Mouse (Mus musculus) kidney, adult 9 months (tissue): ENCODE results near the gene Asb3.

Experiments
- DNase-seq: peaks from one replicate; pipeline ENCODE4 v3.0.0; 2022

Gene Asb3

DNA sequence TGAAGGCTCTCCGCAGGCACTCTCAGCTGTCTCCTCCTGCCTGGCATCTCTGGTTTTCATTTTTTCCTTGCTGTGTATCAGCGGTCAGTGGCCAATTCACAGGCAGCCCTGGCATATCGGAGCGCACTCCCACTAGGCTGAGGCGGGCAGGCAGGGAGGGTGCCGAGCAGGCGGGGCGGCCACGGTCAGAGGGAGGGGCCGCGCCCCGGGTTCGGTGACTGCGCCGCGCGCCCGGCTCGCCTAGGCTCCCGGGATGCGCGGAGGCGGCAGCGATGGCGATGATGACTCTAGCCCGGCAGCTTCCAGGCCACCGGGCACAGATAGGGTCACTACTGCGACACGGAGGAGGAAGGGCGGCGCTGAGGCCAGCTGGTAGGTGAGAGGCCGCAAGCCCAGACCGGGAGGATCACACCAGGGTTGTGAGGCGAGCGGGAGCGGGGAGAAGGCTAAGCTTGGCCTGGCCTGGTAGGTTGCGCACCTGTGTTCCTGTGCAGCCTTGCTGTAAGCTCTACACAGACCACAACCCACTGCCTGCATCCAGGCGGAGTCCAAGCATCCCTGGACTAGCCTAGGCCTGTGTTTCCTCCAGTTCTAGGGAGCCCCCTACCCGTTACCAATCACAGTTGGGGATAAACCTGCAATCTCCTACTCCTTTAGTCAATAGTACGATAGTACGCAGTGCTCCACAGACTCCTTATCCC lies at the start of gene Asb3, which contains the start of gene Gpr75:
Gene Asb3, plus strand, starts transcription at position 246 of the 701 bp plus-strand sequence.
Gene Gpr75, plus strand, starts transcription at position 188 of the 701 bp plus-strand sequence.
- peak; percentile 28 for DNase-seq

DNA sequence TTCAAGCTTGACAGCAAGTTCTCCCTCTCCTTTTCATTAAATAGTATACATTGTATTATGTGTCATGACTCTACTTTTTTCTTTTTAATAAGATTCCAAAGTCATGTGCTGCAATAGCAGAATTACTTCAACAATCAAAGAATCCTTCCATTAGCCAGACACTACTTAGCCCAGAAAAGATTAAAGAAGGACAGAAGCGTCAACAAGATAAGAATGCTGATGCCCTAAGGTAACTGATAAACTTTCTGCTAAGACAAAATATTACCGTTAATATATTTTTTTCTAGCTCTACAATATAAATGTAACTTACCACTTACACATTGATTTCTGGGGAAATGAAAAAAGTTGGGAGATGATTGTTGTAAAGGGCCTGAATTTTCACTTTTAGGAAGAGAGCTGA lies 46.4 kb upstream of the Asb3 start:
- DNase-seq, result no peak

DNA sequence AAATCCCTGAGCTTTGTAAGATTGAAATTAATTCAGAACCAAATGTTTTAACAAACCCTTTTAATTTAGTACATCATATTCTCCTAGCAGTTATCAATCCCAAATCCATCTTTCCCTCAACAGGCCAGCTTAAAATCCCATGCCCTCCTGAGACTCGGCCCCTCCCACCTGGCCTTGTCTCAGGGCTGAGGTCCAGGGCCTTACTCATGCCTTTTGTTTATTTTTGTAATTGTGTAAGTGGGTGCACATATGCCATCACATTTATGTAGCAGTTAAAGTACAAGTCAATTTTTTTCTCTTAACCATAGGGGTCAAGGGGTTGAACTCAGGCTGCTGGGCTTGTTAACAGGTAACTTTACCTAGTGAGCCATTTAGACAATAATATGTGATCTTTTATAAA lies 40.9 kb upstream of the Asb3 start:
- DNase-seq, result no peak

DNA sequence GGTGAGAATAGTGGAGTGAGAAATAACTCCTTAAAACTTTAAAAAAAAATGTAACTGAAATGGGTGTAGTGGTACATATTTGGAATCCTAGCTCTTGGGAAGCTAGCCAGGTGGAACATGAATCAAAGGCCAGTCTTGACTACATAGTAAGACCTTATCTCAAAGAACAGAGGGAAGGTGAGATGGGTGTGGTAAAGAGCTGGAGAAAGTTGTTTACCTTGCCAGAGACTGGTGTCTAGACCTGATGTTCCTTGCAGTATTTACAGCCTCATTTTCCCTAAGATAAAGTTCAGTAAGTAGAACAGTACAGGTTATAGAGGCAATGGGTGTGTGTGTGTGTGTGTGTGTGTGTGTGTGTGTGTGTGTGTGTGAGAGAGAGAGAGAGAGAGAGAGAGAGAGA lies 12.8 kb upstream of the Asb3 start:
- DNase-seq, result no peak

DNA sequence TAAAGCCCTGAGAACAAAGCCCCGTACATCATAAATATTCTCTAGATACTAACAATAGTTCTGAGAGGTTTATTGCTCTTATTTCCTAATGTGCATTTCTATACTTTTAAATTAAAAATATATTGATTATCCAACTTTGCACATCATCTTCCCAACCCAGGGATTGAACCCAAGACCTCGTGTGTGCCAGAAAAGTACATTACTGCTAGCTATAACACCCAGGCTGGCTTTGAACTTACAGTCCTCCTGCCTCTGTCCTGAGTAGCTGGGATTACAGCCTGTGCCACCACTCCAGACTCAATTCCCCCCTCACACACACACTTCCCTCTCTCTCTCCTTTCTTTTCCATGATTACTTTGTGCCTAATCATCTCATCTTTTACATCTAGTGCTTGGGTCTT lies 2.9 kb downstream of the Asb3 start:
- DNase-seq, result no peak

DNA sequence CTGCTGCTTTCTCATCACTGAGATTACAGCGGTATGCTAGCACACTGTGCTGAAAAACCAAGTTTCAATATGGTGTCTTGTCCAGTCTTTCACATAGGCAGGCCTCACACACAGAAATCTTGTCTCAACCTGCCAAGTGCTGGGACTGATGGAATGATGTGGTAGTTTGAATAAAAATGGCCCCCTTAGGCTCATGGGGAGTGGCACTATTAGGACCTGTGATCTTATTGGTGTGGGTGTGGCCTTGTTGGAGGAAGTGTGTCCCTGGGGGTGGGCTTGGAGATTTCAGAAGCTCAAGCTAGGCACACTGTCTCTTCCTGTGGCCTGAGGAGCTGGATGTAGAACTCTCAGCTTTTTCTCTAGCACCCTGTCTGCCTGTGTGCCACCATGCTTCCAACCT lies 11.0 kb downstream of the Asb3 start:
- no peak for DNase-seq

DNA sequence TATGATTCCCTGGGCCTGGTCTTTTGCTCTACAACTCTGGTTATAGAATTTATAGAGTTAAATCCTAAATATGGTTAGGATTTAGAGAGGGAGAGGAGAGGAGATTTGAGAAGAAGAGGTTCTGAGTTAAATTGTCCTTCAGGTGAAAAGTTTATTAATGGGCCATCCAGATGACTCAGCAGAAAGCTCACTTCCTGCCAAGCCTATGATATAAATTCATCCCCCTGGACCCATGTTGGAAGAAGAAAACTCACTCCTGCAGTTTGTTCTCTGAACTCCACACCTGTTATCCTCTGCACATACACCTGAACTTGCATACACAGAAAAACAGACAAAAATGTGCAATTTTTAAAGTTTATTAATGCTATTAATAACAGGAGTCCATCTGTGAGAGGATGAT lies 14.1 kb downstream of the Asb3 start:
- DNase-seq, result no peak

DNA sequence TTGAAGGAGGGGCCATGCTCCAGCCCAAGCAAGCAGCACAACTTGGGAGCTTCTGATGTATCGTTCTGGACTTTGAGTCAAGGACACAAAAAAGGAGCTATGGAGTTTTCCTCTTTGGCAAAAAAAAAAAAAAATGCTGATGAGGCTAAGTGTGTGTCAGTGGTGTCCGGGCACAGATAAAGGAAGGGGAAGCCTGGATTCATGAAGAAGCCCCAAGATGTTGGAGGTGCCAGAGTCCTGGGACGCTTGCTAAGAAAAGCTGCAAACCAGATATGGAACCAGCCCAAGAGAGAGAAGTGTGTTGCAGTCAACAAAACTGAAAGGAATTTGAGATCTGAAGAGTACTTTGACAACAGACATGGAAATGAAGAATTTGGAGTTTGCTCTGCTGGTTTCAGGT lies 27.1 kb downstream of the Asb3 start:
- DNase-seq, result no peak

DNA sequence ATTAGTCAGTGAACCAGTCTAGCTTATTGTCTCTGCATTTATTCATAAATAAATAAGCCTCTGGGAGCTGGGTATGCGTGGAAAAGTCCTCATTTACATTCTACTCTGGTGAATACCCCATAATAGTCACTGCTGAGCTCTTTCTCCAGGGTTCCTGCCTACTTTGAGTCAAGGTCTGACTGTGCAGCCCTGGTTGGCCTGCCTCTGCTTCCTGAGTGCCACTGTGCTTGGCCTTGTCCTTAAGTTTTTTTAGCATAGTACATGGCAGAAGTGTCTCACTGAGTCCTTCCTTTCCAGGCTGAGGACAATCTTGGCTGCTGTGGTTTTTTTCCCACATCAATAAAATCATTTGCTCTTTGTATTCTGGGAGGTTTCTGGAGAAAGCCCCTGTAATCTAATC lies 35.4 kb downstream of the Asb3 start:
- DNase-seq, result no peak

DNA sequence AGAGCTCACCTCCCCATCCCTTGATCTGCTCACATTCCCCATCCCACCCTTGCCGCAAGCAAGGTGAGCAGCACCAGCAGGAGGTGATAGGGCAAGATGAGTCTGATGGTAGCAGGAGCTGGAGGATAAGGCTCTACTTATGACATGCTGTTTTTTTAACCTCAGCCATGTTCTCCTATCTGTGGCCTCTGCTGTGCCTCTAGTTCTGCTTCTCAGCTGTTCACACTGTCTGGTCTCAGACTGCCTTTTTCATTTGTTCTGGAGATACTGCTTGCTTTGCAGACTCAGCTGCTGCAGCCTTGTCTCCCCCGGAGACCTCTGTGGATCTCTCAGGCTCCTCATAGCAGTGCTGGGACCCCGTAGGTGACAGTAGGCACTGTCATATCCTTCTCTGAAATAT lies 38.1 kb downstream of the Asb3 start:
- no peak for DNase-seq

DNA sequence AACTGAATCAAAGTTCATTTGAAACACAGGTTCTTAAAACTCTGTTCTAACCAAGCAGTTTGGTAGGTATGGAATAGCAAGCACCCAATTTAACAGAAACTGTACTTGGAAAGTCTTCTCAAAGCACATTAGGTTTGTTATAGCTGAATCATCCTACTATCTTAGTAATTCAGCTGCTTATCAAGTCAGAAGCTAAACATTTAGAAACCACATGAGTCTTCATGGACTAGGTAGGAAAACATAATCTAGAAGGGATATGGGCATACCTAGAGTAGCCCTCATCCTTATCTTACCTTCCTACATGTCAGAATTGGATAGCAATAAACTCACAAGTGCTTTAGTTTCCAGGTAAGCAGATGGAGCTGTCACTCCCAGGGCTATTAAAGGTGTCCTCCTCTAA lies 42.9 kb downstream of the Asb3 start:
- no peak for DNase-seq

DNA sequence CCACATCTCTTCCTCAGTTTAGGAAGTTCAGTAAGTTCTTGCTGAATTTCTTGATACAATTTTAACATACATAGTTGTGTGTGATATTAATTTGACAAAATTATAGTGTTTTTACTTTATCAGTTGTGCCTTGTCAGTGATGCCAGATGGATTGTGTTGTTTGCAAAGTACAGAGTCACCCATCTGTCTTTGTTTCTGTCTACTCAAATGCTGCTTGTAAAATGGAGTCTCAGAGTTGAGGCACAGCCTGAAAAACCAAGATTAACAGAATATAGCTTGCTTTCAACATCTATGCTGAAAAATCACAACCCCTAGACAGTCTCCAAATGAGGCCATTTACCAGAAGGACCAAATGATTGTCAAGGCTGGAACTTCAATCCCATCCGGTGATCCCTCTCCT lies 43.3 kb downstream of the Asb3 start:
- no peak for DNase-seq

DNA sequence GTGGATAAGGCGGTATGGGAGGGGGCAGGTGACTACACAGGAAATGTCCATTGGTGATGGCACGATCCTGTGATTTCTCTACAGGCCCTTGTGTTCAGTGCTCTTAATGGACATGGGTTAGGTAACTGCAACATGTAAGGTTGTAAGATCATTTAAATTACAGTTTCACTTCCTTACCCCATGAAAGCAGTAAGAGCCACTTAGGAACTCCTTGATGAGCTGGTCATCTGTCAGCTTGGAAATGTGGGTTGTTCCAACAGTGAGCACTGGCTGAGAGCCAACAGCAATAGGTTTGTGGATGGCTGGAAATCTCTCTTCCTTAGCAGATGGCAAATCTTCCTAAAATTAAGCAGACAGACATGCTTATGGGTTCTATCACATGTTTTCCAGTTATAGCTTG lies 58.3 kb downstream of the Asb3 start:
- no peak for DNase-seq

DNA sequence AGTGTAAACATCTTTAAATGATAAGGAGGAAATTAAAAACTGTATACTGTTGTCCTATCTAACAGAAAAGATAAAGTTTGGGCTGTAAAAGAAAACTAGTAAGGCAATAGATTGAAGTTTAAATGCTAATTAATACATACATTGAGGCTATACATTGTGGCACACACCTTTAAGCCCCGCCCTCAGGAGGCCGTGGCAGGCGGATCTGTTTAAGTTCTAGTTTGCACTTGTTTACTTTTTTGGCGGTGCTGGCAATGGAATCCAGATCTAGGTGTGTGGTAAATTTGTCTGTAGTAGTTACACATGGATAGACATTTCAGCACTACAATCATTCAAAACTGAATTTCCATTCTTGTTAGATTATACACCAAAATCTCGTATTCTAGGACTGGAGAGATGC lies 67.6 kb downstream of the Asb3 start:
- no peak for DNase-seq

DNA sequence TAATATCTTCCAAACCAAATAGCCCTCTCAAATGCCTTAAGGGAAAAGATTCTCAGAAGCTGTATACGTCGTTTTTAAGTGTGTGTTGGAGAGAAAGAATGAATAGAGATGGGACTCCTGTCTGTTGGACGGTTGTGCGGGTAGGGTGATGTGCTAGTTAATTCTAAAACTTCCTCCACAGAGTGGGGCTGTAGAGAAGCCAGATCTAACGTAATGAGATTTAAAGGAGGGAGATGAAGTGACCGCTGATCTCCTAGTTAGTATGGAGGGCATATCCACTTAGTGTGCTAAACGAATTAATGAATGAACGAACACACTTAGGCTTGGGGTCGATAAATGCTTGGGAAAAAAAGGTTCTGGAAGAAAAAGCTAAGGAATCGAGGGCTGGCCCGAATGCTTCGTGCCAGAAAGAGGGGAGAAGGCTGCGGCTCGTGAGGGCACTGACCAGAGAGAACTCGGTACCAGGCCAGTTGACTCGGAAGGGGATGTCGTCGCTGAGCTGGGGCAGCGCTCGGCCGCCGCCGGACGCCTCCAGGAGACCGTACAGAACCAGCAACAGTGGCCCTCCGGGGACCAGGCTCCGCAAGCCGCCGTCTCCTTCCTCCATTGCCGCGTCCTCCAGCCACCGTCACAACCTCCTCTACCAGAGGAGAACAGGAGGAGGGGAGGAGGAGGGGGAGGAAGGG lies 68.4 kb downstream of the Asb3 start:
- peak; percentile 34 for DNase-seq

DNA sequence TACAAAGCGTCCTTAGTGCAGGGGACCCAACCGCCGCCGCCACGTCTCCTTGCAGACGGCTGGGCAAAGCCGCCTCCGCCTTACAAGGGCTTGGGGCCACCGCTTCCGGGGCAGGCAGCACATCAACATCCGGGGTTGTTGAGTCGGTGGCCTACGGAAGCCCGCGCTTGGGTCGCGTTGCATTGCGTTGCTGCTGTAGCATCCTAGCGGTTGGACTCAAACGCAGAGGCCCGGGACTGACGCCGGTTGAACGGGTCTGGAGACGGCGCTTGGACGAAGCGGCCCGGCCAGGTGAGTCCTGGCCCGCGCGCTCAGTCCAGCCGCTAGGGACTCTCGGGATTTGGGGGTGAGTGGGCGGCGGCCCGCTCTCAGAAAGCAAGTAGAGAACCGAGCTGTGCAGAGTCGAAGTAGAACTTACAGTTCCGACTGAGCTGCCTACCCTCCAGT lies 69.1 kb downstream of the Asb3 start, which contains the start of gene Erlec1:
Gene Erlec1, minus strand, starts transcription at position 57 of the 447 bp plus-strand sequence.
- peak; percentile 88 for DNase-seq

DNA sequence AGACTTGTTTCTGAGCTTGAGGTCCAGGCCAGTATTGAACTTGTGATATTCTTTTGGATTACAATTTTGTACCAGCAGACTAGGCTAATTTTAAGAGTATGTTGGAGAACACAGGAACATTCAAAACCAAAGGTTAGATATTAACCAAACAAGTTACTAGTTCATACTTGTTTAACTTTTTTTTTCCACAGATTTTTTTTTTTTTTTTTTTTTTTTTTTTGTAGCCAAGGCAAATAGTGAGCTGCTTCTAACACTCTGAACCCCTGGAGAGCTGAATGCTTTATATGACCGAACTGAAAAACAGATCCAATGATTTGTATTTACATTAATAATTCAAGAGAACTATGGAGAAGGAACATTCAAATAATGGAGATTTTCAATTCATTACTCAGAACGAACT lies 100.0 kb downstream of the Asb3 start:
- peak; percentile 27 for DNase-seq

DNA sequence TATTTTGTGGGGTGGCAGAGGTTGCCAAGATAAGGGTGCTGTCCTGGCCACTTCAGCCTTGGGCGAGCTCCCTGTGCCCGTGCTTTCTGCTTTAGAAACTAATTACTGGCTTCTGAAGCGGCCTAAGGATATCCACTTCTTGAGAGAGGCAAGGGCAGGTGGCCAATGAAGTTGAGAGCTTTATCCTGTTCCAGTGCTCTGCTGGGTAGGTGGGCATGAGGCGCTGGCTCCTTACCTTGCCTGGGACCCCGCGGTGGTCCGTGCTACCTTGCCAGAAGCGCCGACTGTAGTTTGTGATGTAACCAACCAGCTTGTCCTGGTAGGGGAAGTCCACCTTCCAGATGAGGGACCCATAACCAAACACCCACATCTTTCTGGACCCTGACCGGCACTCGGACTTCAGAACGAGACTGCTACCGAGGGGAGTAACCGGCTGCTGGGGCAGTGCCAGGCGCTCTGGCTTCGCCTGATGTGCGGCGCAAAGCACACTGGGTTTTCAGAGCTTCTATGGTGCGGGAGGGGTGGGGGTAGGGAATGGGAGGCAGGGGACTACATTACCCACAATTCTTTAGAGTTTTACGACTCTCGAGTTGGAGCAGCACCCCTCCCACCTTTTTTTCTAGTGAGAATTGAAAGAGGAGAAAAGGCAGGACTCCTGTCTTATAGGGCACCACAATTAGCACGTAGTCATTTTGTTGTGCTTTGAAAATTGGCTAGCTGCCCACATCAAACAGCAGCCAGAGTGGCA lies 100.8 kb downstream of the Asb3 start, which contains the start of gene Chac2:
Gene Chac2, minus strand, starts transcription at position 474 of the 748 bp plus-strand sequence.
- DNase-seq, result peak; percentile 97

DNA sequence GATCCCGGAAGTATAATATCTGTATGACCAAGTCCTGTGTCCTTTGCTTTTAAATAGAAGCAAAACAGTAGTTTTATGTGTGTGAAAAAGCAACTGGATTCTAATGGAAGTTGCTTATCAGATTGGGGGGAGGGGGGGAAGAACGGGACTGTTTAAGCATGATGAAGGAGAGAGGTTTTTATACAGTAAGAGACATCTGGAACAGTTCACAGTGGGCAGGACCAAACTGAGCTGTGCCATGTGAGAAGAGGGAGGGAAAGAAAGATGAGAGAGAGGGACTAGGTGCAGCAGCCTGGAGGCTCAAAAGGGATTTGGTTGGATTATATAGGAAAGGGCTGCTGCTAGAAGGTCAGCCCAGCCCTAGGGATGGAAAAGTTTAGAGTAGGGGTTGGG lies 101.4 kb downstream of the Asb3 start:
- DNase-seq, result no peak

DNA sequence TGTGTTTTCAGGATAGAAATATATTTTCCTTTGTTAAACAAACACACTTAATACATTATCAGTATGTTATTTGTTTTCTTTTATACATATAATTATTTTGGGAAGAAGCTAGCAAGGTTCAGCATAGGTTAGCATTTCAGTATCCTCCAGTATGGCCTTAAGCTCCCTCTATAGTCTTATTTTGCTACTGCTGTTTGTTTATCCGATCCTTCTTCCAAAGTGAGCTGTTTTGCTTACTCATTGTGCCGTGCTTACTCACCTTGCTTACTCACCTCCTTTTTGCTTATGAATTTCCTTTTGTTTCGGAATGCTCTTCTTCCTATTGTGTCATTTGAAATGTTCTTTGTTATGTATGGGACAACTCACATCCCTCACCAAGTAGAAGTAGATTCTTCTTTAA lies 111.5 kb downstream of the Asb3 start:
- no peak for DNase-seq

DNA sequence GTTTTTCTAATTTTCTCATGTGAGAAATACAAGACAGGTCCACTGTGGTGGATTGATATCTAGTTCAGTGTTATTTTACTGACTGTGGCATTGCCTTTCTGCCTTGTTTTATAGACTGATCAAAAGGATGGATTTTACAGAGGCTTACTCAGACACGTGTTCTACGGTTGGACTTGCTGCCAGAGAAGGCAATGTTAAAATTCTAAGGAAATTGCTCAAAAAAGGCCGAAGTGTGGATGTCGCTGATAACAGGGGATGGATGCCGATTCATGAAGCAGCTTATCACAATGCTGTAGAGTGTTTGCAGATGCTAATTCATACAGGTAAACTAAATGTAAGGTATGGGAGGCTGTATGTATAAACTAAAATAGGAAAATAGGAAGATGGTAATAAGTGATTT lies 113.0 kb downstream of the Asb3 start:
- DNase-seq, result no peak

DNA sequence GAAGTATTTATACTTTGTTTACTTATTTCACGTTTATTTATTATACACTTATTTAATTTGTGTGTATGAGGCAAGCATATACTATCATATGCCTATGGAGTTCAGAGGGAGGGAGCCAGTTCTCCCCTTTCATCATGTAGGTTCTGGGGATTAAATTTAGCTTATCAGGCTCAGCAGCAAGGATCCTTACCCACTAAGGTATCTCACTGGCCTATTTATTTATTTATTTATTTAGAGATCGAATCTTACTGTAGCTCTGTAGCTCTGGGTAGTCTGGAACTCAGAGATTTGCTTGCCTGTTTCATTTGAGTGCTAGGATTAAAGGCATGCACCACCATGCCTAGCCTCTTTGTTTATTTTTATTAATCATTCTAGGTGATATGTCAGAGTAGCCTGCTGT lies 113.5 kb downstream of the Asb3 start:
- DNase-seq, result no peak

DNA sequence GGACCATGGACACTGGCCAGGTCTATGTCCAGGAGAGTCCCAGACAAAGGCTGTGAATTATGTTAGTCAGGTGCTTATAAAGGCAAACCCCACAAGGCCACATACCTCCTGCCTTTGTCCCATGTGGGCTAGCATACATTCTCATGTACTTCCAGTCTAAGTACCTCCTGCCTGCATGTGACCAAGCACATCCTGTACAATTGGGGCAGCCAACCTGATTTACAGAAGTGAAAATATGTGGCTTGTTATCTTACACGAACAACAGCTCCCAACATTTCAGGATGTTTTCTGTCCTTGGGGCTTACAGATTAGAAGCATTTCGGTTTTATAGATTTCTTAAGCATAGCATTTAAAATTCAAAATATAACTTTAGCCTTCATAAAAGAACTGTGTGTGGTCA lies 114.8 kb downstream of the Asb3 start:
- DNase-seq, result no peak
